Mouse (Mus musculus) embryonic fibroblast, embryonic 13.5 days (primary cell): Measurements from ENCODE around the gene Emilin2.

Source experiments
- CTCF ChIP-seq: IDR thresholded peaks from 2 replicates; pipeline ENCODE4 v1.5.1; 2011; ENCODE audit warnings: mild to moderate bottlenecking, control low read depth, low read length, moderate library complexity, borderline replicate concordance; ENCODE audit not compliant: insufficient read depth
- POLR2A ChIP-seq: IDR thresholded peaks from 2 replicates; pipeline ENCODE4 v1.6.1; 2011; ENCODE audit warnings: low read depth, mild to moderate bottlenecking, control low read depth, low read length, moderate library complexity

DNA sequence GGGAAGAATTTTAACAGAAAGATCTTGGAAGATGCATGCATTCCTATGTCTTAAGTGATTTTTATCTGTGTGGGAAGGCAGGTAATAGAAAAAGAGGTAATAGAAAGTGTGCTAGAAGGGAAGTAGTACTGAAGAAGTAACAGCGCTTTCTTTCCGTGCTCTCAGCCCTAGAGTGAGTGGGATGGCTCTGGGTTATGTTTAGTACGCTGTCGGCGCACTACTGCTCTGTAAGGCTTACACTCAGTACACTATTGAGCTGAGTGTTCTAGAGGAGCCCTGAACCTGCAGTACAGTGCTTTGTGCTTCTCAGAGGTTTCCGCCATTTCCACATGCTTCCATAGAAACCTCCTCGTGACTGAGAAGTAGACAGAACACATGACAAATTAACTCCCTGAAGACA is 83.1 kb downstream of the Emilin2 start:
- TF ChIP-seq POLR2A (no peak), CTCF (no peak)
